Mouse (Mus musculus): Measurements from ENCODE around the gene Bmper.

Bmper gene

GRCm38 (mm10) chr9:23295569-23295968, 72.7 kb downstream of the Bmper start:
- in situ Hi-C loops (cut with MboI; ENCODE audit: unreplicated experiment in 2 of 2), result no loop called here

- in situ Hi-C loops (cut with MboI; ENCODE audit: unreplicated experiment in 2 of 2), result no loop called here
These were observed 74.8 kb downstream of the Bmper start for GRCm38 (mm10) chr9:23297491-23298170.

DNA sequence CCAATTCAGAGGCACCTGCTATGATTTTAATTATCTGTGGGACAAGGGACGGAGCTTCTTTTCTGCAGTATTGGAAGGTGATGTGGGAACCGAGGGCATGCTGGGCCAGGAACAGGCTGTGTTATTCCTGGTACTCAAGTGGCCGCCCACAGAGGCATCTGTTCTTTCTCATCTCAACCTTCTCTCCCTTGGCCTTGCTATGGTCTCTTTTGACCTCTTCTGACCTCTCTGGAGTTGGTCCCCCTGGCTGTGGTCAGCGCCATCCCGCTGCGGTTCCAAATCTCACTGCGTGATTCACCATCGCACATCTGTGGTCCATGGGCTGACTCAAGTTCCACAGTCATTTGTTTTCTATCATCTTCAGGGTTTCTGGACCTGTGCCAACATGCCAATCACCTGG, 77.5 kb downstream of the Bmper start:
- in situ Hi-C loops (cut with MboI; ENCODE audit: unreplicated experiment in 2 of 2), result no loop called here

- in situ Hi-C loops (cut with MboI; ENCODE audit: unreplicated experiment in 2 of 2), result no loop called here
These were observed 82.8 kb downstream of the Bmper start for GRCm38 (mm10) chr9:23305681-23306080.

- in situ Hi-C loops (cut with MboI; ENCODE audit: unreplicated experiment in 2 of 2), result no loop called here
These were observed 83.3 kb downstream of the Bmper start for GRCm38 (mm10) chr9:23306226-23306625.

GRCm38 (mm10) chr9:23307835-23308234, 85.0 kb downstream of the Bmper start:
- in situ Hi-C loops (cut with MboI; ENCODE audit: unreplicated experiment in 2 of 2), result no loop called here

DNA sequence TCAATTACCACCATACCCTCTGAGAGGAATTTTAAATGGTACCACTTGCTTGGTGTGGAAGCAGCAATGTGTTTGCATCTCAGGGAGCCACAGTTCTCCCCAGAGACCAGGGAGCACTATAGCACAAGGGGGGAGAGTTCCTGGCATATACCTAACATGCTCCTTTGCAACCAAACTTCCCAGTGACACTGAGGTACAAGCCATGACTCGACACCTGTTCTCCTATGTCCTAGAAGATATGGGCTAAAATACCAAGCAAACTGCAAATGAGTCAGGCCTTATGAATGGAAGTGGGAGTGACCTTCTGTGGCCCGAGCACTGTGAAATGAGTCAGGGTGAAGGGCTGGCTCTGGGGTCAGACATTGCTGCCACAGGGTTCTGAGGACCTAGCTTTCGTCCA, 88.1 kb downstream of the Bmper start:
- in situ Hi-C loops (cut with MboI; ENCODE audit: unreplicated experiment in 2 of 2), result no loop called here

- in situ Hi-C loops (cut with MboI; ENCODE audit: unreplicated experiment in 2 of 2), result no loop called here
These were observed 89.1 kb downstream of the Bmper start for GRCm38 (mm10) chr9:23311956-23312355.

- in situ Hi-C loops (cut with MboI; ENCODE audit: unreplicated experiment in 2 of 2), result no loop called here
These were observed 90.0 kb downstream of the Bmper start for GRCm38 (mm10) chr9:23312877-23313276.

DNA sequence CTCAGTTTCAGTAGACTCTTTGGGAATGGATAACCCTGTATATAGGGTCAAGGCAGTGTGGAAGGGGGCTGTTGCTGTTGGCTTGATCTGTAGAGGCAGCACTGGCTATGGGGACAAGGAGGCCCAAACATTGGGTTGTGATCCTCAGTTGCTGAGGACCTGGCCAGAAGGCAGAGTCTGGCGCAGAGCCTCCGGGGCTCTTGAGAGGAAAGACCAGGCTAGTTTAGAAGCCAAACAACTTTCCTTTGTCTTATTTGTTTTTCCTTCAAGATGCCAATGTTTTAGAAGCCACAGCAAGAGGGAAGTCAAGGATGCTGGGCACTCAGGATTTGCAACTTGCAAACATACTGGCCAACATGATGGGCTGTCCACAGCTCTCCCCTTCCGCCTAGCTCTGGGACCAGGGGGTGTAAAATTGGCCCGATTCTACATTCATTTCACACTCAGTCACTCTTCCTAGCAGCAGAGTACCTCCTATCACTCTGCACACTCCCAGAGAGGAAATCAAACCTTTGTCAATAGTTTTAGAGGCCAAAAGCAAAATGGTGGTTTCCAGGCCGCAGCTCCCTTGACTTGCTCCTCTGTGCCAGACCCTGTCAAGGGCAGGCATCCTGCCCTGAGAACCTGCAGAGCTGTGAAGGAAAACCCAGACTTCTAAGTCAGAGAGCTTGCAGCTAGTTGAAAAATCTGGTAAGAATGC, 92.9 kb downstream of the Bmper start:
- in situ Hi-C loops (cut with MboI; ENCODE audit: unreplicated experiment in 2 of 2), result no loop called here

GRCm38 (mm10) chr9:23327830-23328229, 105.0 kb downstream of the Bmper start:
- in situ Hi-C loops (cut with MboI; ENCODE audit: unreplicated experiment in 2 of 2), result no loop called here

DNA sequence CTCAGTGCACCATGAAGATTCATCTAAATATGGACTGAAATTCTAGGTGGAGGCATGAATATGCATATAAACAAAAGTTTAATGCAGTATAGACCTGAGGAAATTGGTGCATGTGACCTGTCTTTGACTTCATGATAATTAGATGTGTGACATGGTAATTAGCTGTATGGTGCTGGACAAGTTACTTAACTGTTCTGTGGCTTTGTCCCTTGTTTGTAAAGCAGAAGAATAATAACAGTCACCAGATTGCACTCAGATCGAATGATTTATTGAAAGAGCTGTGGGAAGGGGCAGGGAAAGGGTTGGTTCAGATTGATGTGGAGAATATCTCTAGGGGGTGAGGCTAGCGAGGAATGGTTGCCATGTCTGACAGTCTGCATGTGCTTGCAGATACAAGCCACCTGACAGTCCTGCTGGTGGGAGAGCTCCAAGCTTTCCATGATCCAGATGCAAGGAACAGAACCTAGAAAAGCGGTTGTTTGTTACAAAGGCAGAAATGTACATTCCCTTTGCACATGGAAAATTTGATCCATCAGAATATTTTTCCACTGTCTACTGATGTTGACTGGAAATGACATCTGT, 110.3 kb downstream of the Bmper start:
- in situ Hi-C loops (cut with MboI; ENCODE audit: unreplicated experiment in 2 of 2), result no loop called here

DNA sequence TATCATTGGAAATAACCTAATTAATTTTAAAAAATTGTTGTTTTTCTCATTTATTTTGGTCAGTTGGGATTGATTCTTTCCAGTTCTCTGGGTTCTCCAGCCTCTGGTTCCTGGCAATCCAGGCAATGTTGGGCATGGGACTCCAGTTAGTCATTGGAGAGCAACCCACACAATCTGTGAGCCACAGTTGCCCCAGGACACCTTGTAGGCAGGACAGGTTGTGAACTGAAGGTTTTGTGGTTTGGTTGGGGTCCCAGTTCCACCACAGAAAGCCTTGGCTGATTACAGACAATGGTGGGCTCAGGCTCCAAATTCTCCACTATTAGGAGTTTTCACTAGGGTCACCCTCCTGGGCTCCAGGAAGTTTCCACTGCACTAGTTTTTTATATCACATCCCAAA, 117.7 kb downstream of the Bmper start:
- in situ Hi-C loops (cut with MboI; ENCODE audit: unreplicated experiment in 2 of 2), result no loop called here

- in situ Hi-C loops (cut with MboI; ENCODE audit: unreplicated experiment in 2 of 2), result no loop called here
These were observed 118.4 kb downstream of the Bmper start for GRCm38 (mm10) chr9:23341246-23341645.

DNA sequence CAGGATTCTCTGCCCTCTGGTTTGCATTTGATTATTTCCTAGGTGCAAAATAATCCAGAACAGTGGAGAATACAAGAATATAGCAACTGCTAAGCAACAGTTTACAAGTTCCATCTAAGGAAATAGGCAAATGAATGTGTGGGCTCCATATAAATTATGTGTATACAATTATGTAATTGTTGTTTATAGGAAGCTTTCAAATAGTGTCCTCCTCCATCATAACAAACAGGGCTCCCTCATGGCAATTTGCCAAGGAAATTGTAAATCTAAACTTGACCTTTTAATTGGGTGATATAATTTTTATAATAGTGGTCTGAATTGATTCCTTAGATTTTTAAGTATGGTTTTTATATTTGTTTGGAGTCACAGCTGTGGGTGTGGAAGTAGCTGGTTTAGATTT, 121.5 kb downstream of the Bmper start:
- in situ Hi-C loops (cut with MboI; ENCODE audit: unreplicated experiment in 2 of 2), result no loop called here

DNA sequence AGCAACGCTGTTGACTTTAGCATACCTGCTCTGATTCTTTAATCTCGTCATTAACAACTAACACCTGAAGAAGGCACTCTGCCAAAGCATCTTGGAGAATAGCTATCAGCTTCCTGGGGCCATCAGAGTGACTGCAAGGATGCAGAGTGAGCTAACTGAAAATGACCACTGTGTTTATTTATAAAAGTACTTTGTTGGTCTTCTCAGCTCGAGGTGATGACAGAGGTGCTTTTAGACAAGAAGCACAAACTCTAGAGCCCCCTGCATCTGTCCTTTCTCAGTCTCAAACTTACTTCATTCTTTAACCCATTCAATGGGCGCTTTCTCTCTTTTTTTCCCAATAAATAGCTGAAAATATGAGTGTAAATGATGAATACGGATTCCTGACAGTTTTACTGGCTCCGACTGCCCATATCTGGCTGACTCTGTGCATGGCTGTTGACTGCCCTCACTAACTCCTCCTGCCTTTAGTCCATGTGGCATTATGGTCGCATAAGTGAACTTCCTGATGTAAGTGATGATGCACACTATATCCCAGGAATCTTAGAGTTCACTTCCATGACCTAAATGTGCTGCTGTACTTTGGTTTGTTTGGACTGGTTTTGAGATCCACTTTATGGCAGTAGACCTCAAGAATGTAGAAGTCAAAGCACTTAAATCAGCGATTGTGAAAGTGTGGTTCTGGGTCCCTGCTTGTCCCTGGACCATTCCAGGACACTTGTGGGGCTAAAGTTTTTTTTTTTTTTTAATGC, 122.4 kb downstream of the Bmper start:
- in situ Hi-C loops (cut with MboI; ENCODE audit: unreplicated experiment in 2 of 2), result no loop called here

GRCm38 (mm10) chr9:23349603-23350002, 126.7 kb downstream of the Bmper start:
- in situ Hi-C loops (cut with MboI; ENCODE audit: unreplicated experiment in 2 of 2), result no loop called here

GRCm38 (mm10) chr9:23351400-23351799, 128.5 kb downstream of the Bmper start:
- in situ Hi-C loops (cut with MboI; ENCODE audit: unreplicated experiment in 2 of 2), result no loop called here

GRCm38 (mm10) chr9:23352396-23352795, 129.5 kb downstream of the Bmper start:
- in situ Hi-C loops (cut with MboI; ENCODE audit: unreplicated experiment in 2 of 2), result no loop called here

DNA sequence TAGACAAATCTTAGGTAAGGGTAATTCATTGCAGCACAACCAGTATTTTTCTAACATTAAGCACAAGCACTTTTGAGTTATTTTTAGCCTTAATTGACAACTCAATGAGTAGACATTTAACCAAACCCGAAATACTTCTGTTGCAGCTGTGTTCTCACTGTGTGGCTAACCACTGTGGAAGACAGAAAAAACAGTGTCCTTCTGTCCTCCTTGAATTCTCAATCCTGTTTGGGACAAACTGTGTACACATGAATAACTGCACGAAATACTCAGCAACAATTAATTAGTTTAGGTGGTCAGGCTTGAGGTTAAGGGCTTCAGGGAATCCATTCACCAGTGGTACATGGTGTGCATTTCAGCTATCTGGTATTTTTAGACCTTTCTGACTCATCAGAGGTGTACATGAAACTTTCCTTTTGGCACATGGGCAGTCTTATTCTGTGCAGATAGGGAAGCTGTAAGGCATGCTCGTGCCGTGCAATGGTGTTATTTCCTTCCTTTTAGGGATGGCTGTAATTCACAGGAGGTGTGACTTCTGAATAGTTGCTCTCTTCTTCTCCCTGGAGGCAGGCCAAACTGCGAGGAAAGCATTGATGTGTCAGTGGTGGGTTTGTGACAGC, 131.4 kb downstream of the Bmper start:
- in situ Hi-C loops (cut with MboI; ENCODE audit: unreplicated experiment in 2 of 2), result no loop called here

DNA sequence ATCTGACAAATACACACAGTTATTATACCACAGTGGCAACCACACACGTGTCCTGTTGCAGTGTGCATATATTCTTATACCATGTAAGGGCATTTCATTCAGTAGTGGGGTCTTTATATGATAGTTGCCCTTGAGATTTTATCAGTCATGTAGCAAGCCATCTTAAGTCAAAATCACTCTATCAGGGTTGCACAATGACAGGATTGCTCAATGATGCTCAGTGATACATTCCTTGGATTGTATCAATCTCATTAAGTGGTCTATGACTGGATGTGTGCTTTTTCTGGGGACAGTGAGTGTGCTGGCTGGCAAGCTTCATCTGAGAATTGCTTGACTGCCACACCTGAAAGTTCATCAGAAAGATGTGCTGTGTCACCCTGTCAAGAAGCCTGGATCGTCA, 135.2 kb downstream of the Bmper start:
- in situ Hi-C loops (cut with MboI; ENCODE audit: unreplicated experiment in 2 of 2), result no loop called here

All from v-Abl transformed pro-B cells (cell line).